Mouse (Mus musculus): ENCODE measurements around the gene Sptb.

The Sptb gene

GRCm38 (mm10) chr12:76673794-76674222 is 36.5 kb downstream of the Sptb start:
- no peak for DNase-seq (ENCODE audit: low spot score in 2 of 2)

- DNase-seq (ENCODE audit: low spot score in 2 of 2), result no peak
Measured at GRCm38 (mm10) chr12:76672008-76672407, 38.3 kb downstream of the Sptb start.

GRCm38 (mm10) chr12:76670533-76671086 is 39.7 kb downstream of the Sptb start:
- peak; percentile 39 to 49 for DNase-seq (ENCODE audit: low spot score in 2 of 2)

- no peak for DNase-seq (ENCODE audit: low spot score in 2 of 2)
Measured at GRCm38 (mm10) chr12:76669956-76670530, 40.3 kb downstream of the Sptb start.

GRCm38 (mm10) chr12:76668654-76669419 is 41.5 kb downstream of the Sptb start:
- DNase-seq (ENCODE audit: low spot score in 2 of 2), result no peak

- no peak for DNase-seq (ENCODE audit: low spot score in 2 of 2)
Measured at GRCm38 (mm10) chr12:76651788-76652345, 58.5 kb downstream of the Sptb start.

GRCm38 (mm10) chr12:76649708-76650687 is 60.3 kb downstream of the Sptb start:
- DNase-seq (ENCODE audit: low spot score in 2 of 2), result peak; percentile 63 to 66

- DNase-seq (ENCODE audit: low spot score in 2 of 2), result no peak
Measured at GRCm38 (mm10) chr12:76645222-76646110, 64.9 kb downstream of the Sptb start.

- no peak for DNase-seq (ENCODE audit: low spot score in 2 of 2)
Measured at GRCm38 (mm10) chr12:76643679-76644078, 66.7 kb downstream of the Sptb start.

- no peak for DNase-seq (ENCODE audit: low spot score in 2 of 2)
Measured at GRCm38 (mm10) chr12:76642616-76643015, 67.7 kb downstream of the Sptb start.

- no peak for DNase-seq (ENCODE audit: low spot score in 2 of 2)
Measured at GRCm38 (mm10) chr12:76640620-76641019, 69.7 kb downstream of the Sptb start.

- peak in 1 of 2 experiments; percentile 14 for DNase-seq (ENCODE audit: low spot score in 2 of 2)
Measured at GRCm38 (mm10) chr12:76634899-76635693, 75.3 kb downstream of the Sptb start.

- peak in 1 of 2 experiments; percentile 28 for DNase-seq (ENCODE audit: low spot score in 2 of 2)
Measured at GRCm38 (mm10) chr12:76623374-76623773, 87.0 kb downstream of the Sptb start.

GRCm38 (mm10) chr12:76619847-76620246 is 90.5 kb downstream of the Sptb start:
- no peak for DNase-seq (ENCODE audit: low spot score in 2 of 2)

- DNase-seq (ENCODE audit: low spot score in 2 of 2), result no peak
Measured at GRCm38 (mm10) chr12:76618175-76618574, 92.2 kb downstream of the Sptb start.

- DNase-seq (ENCODE audit: low spot score in 2 of 2), result no peak
Measured at GRCm38 (mm10) chr12:76615580-76615937, 94.8 kb downstream of the Sptb start.

- DNase-seq (ENCODE audit: low spot score in 2 of 2), result no peak
Measured at GRCm38 (mm10) chr12:76614868-76615579, 95.3 kb downstream of the Sptb start.

- no peak for DNase-seq (ENCODE audit: low spot score in 2 of 2)
Measured at GRCm38 (mm10) chr12:76612621-76613020, 97.7 kb downstream of the Sptb start.

GRCm38 (mm10) chr12:76608997-76609565 is 101.3 kb downstream of the Sptb start:
- DNase-seq (ENCODE audit: low spot score in 2 of 2), result no peak
